Mouse (Mus musculus): ENCODE data around the gene Nat8l. TPM values are rescaled to one million over a fixed set of nuclear protein-coding genes. Genes with fewer than 3 reads are reported as not detected.
A peak's percentile ranks its signal among the peaks of the same experiment; 100 is the strongest.

Gene Nat8l
- total and polyA plus RNA-seq, 2 experiments from 2014 or later: 6.1 to 46.6 TPM

DNA sequence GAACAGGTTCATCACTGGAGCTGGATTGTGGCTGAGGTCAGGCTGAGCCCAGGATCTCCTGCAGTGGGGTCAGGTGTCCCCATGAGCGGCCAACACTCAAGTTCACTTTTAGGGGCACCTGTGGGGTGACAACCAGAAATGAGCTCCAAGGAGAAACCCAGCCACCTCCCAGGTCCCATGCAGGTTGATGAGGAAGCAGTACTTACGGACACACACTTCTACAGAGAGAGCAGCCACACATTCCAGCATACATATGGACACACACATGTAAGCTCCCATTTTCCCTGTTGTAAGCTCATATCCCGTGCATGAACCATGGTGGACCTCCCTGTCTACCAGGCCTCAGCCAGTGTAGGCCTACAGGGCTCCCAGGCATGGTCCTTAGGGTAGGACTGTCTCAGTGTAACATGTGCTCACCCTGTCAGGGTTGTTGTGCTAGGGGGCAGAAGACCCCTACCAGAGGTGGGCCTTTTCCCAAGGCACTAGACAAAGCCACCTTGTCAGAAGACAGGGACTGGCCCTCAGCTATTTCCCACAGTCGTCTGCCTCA, 11.7 kb downstream of the Nat8l start:
- Histone ChIP-seq H3K4me2 (ENCODE audit: low read depth, low read length, poor library complexity, severe bottlenecking) (no peak overlapping the region), H3K4me1 (ENCODE audit: insufficient read depth, low read length) (no peaks in the 10 kb centered on the region), H3K9me3 (ENCODE audit: low read length) (no peaks in the 10 kb centered on the region), H3K9ac (replicated peaks; ENCODE audit: low read length, poor library complexity, severe bottlenecking) (no peak overlapping the region), H3K36me3 (ENCODE audit: insufficient read depth, low read length) (peaks cover 12% of the 10 kb centered on the region; the same call in 1 of the 2 replicates), H3K27me3 (ENCODE audit: insufficient read depth, low read length) (no peaks in the 10 kb centered on the region), H3K27ac (ENCODE audit: low read depth, low read length) (no peak overlapping the region), H3K4me3 (ENCODE audit: low read depth, low read length) (no peak overlapping the region)
- no peak for ATAC-seq (ENCODE audit: low FRiP score)
- WGBS: 84% methylated on average over 4 of the region's 4 CpGs
- no peak for TF ChIP-seq CTCF (IDR thresholded peaks at IDR 0.05)
- DNase-seq (ENCODE audit: low spot score): no peak

DNA sequence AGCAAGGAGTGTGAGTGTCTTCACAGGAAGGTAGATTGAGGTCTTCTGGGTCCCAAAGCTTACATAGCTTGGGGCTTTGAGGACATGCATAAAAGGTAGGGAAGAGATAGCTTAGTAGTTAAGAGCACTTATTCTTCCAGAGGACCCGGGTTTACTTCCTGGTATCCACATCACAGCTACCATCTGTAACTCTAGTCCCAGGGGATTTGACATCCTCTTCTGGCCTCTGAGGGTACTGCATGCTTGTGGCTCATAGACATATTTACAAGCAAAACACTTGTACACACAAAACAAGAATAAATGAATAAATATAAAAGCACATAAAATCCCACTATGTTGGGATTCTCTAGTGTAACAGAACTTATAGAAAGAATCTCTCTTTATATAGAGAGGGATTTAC, 18.9 kb downstream of the Nat8l start:
- peak; percentile 34; the same call in 1 of the 2 replicates for TF ChIP-seq CTCF (IDR thresholded peaks at IDR 0.05)
- ATAC-seq (ENCODE audit: low FRiP score) (no peak), DNase-seq (ENCODE audit: low spot score) (no peak)
- H3K27me3 ChIP-seq (ENCODE audit: insufficient read depth, low read length): no peaks in the 10 kb centered on the region
- H3K4me1 ChIP-seq (ENCODE audit: insufficient read depth, low read length): no peaks in the 10 kb centered on the region
- H3K4me3 ChIP-seq (ENCODE audit: low read depth, low read length): no peak overlapping the region
- H3K4me2 ChIP-seq (ENCODE audit: low read depth, low read length, poor library complexity, severe bottlenecking): no peak overlapping the region
- H3K9me3 ChIP-seq (ENCODE audit: low read length): no peaks in the 10 kb centered on the region
- WGBS: 80% methylated on average over 1 of the region's 1 CpGs
- H3K9ac ChIP-seq (replicated peaks; ENCODE audit: low read length, poor library complexity, severe bottlenecking): no peak overlapping the region
- no peaks in the 10 kb centered on the region for H3K36me3 ChIP-seq (ENCODE audit: insufficient read depth, low read length)
- H3K27ac ChIP-seq (ENCODE audit: low read depth, low read length): no peak overlapping the region

DNA sequence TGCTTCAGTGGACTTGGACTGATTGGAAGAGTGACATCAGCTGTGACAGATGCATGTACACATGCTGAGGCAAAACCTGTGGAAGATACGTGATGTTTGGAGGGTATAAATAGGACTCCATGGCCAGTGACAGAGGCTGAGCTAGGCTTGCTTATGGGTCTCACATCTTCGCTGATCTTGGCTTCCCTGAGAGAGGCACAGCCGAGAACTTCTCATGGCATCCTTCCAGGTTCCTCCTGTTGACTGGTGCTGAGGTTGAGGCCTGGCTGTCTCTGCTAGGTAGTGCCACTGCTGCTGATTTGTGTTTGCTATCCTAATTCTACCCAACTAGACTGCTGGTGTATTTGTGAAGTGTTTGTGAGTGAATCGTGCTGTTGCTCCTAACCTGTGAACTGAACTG, 23.2 kb downstream of the Nat8l start:
- Histone ChIP-seq H3K9me3 (ENCODE audit: low read length) (no peaks in the 10 kb centered on the region), H3K27ac (ENCODE audit: low read depth, low read length) (no peak overlapping the region), H3K4me3 (ENCODE audit: low read depth, low read length) (no peak overlapping the region), H3K36me3 (ENCODE audit: insufficient read depth, low read length) (no peaks in the 10 kb centered on the region), H3K9ac (replicated peaks; ENCODE audit: low read length, poor library complexity, severe bottlenecking) (no peak overlapping the region), H3K4me1 (ENCODE audit: insufficient read depth, low read length) (no peaks in the 10 kb centered on the region), H3K27me3 (ENCODE audit: insufficient read depth, low read length) (no peaks in the 10 kb centered on the region), H3K4me2 (ENCODE audit: low read depth, low read length, poor library complexity, severe bottlenecking) (no peak overlapping the region)
- 80% methylated on average over 4 of the region's 4 CpGs for WGBS
- ATAC-seq (ENCODE audit: low FRiP score) (no peak), DNase-seq (ENCODE audit: low spot score) (no peak)
- TF ChIP-seq CTCF (IDR thresholded peaks at IDR 0.05): no peak

DNA sequence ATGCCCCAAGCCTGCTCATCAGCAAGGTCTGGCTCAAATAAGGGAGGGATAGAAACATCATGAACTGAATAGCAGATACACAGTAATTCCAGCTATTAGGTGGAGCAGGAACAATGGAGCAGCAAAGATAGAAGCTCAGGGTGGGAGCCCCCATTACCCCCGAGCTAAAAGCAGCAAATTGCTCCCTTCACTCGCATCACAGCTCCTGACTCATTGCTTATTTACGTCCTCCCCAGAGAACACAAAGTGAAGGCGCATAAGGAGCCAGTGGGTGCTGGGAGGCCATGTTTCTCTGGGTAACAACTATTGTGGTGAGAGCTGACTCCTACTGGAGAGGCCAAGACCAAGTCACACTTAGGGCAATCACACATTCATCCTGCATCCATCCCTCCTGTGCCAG, 34.3 kb downstream of the Nat8l start:
- Histone ChIP-seq H3K4me3 (ENCODE audit: low read depth, low read length) (no peak overlapping the region), H3K27ac (ENCODE audit: low read depth, low read length) (no peak overlapping the region), H3K9me3 (ENCODE audit: low read length) (no peaks in the 10 kb centered on the region), H3K36me3 (ENCODE audit: insufficient read depth, low read length) (no peaks in the 10 kb centered on the region), H3K9ac (replicated peaks; ENCODE audit: low read length, poor library complexity, severe bottlenecking) (no peak overlapping the region), H3K4me1 (ENCODE audit: insufficient read depth, low read length) (no peaks in the 10 kb centered on the region), H3K4me2 (ENCODE audit: low read depth, low read length, poor library complexity, severe bottlenecking) (no peak overlapping the region), H3K27me3 (ENCODE audit: insufficient read depth, low read length) (no peaks in the 10 kb centered on the region)
- TF ChIP-seq CTCF (IDR thresholded peaks at IDR 0.05): no peak
- ATAC-seq (ENCODE audit: low FRiP score): no peak
- 73% methylated on average over 4 of the region's 4 CpGs for WGBS
- DNase-seq (ENCODE audit: low spot score): no peak

DNA sequence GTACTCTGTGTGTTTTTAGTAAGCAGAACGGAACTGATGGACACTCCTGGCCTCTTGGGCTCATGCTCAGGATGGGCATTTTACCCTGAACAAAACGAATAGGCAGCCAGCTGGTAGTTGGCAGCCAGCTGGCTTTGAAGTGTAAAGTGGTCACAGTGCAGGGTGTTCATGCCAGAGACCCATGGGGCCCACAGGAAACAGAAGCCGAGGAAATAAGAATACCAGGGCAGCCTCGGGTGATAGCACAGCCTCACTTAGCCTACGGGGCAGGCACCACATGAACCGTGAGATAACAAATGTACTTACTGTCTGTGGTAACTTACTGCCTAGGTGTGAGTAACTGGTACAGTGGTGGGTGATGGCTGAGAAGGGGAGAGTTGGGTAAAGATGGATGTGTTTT, 35.2 kb downstream of the Nat8l start:
- Histone ChIP-seq H3K27me3 (ENCODE audit: insufficient read depth, low read length) (no peaks in the 10 kb centered on the region), H3K4me3 (ENCODE audit: low read depth, low read length) (no peak overlapping the region), H3K9me3 (ENCODE audit: low read length) (no peaks in the 10 kb centered on the region), H3K4me2 (ENCODE audit: low read depth, low read length, poor library complexity, severe bottlenecking) (no peak overlapping the region), H3K4me1 (ENCODE audit: insufficient read depth, low read length) (no peaks in the 10 kb centered on the region), H3K36me3 (ENCODE audit: insufficient read depth, low read length) (no peaks in the 10 kb centered on the region), H3K9ac (replicated peaks; ENCODE audit: low read length, poor library complexity, severe bottlenecking) (no peak overlapping the region), H3K27ac (ENCODE audit: low read depth, low read length) (no peak overlapping the region)
- ATAC-seq (ENCODE audit: low FRiP score) (no peak), DNase-seq (ENCODE audit: low spot score) (peak; percentile 21)
- 55% methylated on average over 6 of the region's 6 CpGs for WGBS
- TF ChIP-seq CTCF (IDR thresholded peaks at IDR 0.05): no peak

DNA sequence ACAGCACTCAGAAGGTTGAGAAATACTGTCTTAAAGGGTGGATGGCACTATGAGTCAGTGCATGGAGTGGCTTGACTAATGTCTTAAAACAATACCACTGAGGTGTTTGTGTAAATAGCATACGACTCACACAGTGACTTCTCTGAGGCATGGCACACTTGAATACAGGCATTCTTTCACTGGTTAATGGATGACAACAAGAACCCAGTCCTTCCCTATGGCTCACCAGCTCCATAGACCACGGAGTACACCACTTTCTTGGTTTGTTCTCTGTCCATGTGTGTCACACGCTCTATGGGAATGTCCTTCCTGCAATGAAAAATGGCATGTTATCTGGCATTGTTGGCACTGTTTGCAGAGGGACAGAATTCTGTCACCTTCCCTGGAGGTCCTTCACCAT, 36.7 kb downstream of the Nat8l start:
- Histone ChIP-seq H3K4me3 (ENCODE audit: low read depth, low read length) (no peak overlapping the region), H3K4me2 (ENCODE audit: low read depth, low read length, poor library complexity, severe bottlenecking) (no peak overlapping the region), H3K9me3 (ENCODE audit: low read length) (no peaks in the 10 kb centered on the region), H3K9ac (replicated peaks; ENCODE audit: low read length, poor library complexity, severe bottlenecking) (no peak overlapping the region), H3K27ac (ENCODE audit: low read depth, low read length) (no peak overlapping the region), H3K36me3 (ENCODE audit: insufficient read depth, low read length) (no peaks in the 10 kb centered on the region), H3K4me1 (ENCODE audit: insufficient read depth, low read length) (no peaks in the 10 kb centered on the region), H3K27me3 (ENCODE audit: insufficient read depth, low read length) (no peaks in the 10 kb centered on the region)
- WGBS: 77% methylated on average over 3 of the region's 3 CpGs
- DNase-seq (ENCODE audit: low spot score): no peak
- ATAC-seq (ENCODE audit: low FRiP score): no peak
- TF ChIP-seq CTCF (IDR thresholded peaks at IDR 0.05): no peak

Other genes with a start within 250 kb of the Nat8l start
- 44.1 and 61.7 TPM in 2 replicates for gene Letm1, start 213.2 kb upstream of the Nat8l start, total RNA-seq (2014; rRNA removed)
- gene Letm1, start 213.2 kb upstream of the Nat8l start, polyA plus RNA-seq (2015; fragmentation: Nextera tagmentation; extraction: Ambion mirVana): 78.2 and 83.4 TPM in 2 replicates
- 108 and 121 TPM in 2 replicates for gene Nsd2, start 175.3 kb upstream of the Nat8l start, total RNA-seq (2014; rRNA removed)
- gene Nsd2, start 175.3 kb upstream of the Nat8l start, polyA plus RNA-seq (2015; fragmentation: Nextera tagmentation; extraction: Ambion mirVana): 59.6 and 72.1 TPM in 2 replicates
- 26.1 and 29.6 TPM in 2 replicates for gene Nelfa, start 59.6 kb upstream of the Nat8l start, total RNA-seq (2014; rRNA removed)
- gene Nelfa, start 59.6 kb upstream of the Nat8l start, polyA plus RNA-seq (2015; fragmentation: Nextera tagmentation; extraction: Ambion mirVana): 32.5 and 34.9 TPM in 2 replicates
- gene Gm1673, start 12.6 kb upstream of the Nat8l start, total RNA-seq (2014; rRNA removed): 635 and 874 TPM in 2 replicates
- gene Gm1673, start 12.6 kb upstream of the Nat8l start, polyA plus RNA-seq (2015; fragmentation: Nextera tagmentation; extraction: Ambion mirVana): 837 and 845 TPM in 2 replicates
- gene Poln, start 173.5 kb downstream of the Nat8l start, total RNA-seq (2014; rRNA removed): 0.05 and 0.42 TPM in 2 replicates
- gene Poln, start 173.5 kb downstream of the Nat8l start, polyA plus RNA-seq (2015; fragmentation: Nextera tagmentation; extraction: Ambion mirVana): 0.67 and 0.90 TPM in 2 replicates
- gene Haus3, start 173.5 kb downstream of the Nat8l start, total RNA-seq (2014; rRNA removed): 7.6 and 9.9 TPM in 2 replicates
- 8.2 and 10.3 TPM in 2 replicates for gene Haus3, start 173.5 kb downstream of the Nat8l start, polyA plus RNA-seq (2015; fragmentation: Nextera tagmentation; extraction: Ambion mirVana)
- gene Mxd4, start 191.7 kb downstream of the Nat8l start, total RNA-seq (2014; rRNA removed): 87.3 and 90.2 TPM in 2 replicates
- gene Mxd4, start 191.7 kb downstream of the Nat8l start, polyA plus RNA-seq (2015; fragmentation: Nextera tagmentation; extraction: Ambion mirVana): 16.7 and 18.7 TPM in 2 replicates